In genomic region chr17:47922579-47922978, GRCm38 (mm10) we compare ENCODE assay signal across 9 mouse cellular contexts. TPM values are rescaled to one million over a fixed set of nuclear protein-coding genes. Genes with fewer than 3 reads are reported as not detected.
DNase-seq lines count a peak whose midpoint lies in the region; ATAC-seq and TF ChIP-seq lines count a peak whose summit lies in the region.
"Had no signal": no experiment of that assay in that cellular context is flagged by ENCODE, and none has a peak within 500 bp of the region (broad histone marks: within the 10 kb centered on the region; RNA-seq: fewer than 3 reads in every experiment).

No protein-coding gene starts in this region.

- H3K27me3 ChIP-seq in embryonic facial prominence, embryonic 15.5 days: 0 out of 2 replicates have a peak, but pooled peaks cover 3% of the 10 kb centered on the region
- no peaks in the 10 kb centered on the region for H3K27me3 ChIP-seq in intestine, embryonic 15.5 days (replicated peaks)
- H3K27me3 ChIP-seq in neural tube, embryonic 12.5 days (replicated peaks): no peaks in the 10 kb centered on the region

- no peaks in the 10 kb centered on the region for H3K9me3 ChIP-seq in embryonic facial prominence, embryonic 15.5 days (replicated peaks)
- no peaks in the 10 kb centered on the region for H3K9me3 ChIP-seq in intestine, embryonic 15.5 days
- H3K9me3 ChIP-seq in neural tube, embryonic 12.5 days: no peaks in the 10 kb centered on the region

- no peak overlapping the region for H3K27ac ChIP-seq in embryonic facial prominence, embryonic 15.5 days (replicated peaks)
- peak overlapping the region; percentile 97 for H3K27ac ChIP-seq in intestine, embryonic 15.5 days
- H3K27ac ChIP-seq in neural tube, embryonic 12.5 days: no peak overlapping the region

- WGBS in lung, adult 2 months: 3% methylated on average over 24 of the region's 24 CpGs
- WGBS in embryonic facial prominence, embryonic 15.5 days: 3% methylated on average over 24 of the region's 24 CpGs
- 1% methylated on average over 24 of the region's 24 CpGs for WGBS in intestine, embryonic 15.5 days
- WGBS in neural tube, embryonic 12.5 days: under 1% methylated on average over 24 of the region's 24 CpGs

- H3K4me2 ChIP-seq in embryonic facial prominence, embryonic 15.5 days (replicated peaks): peak overlapping the region; percentile 92
- H3K4me2 ChIP-seq in intestine, embryonic 15.5 days (replicated peaks): peak overlapping the region; percentile 90
- H3K4me2 ChIP-seq in neural tube, embryonic 12.5 days (replicated peaks): peak overlapping the region; percentile 98

- no peak for TF ChIP-seq CTCF in lung, adult 2 months (IDR thresholded peaks at IDR 0.05; ENCODE audit: insufficient read depth, low read length)

- no peaks in the 10 kb centered on the region for H3K36me3 ChIP-seq in embryonic facial prominence, embryonic 15.5 days
- H3K36me3 ChIP-seq in intestine, embryonic 15.5 days: no peaks in the 10 kb centered on the region
- H3K36me3 ChIP-seq in neural tube, embryonic 12.5 days: peaks cover 5% of the 10 kb centered on the region; the same call in 1 of the 2 replicates

- H3K9ac ChIP-seq in embryonic facial prominence, embryonic 15.5 days: no peak overlapping the region
- H3K9ac ChIP-seq in intestine, embryonic 15.5 days: peak overlapping the region; percentile 97
- peak overlapping the region; percentile 91 for H3K9ac ChIP-seq in neural tube, embryonic 12.5 days

- no peak for ATAC-seq in embryonic facial prominence, embryonic 15.5 days (ENCODE audit: insufficient number of reproducible peaks, low FRiP score, low TSS enrichment, low read depth)
- no peak for ATAC-seq in intestine, embryonic 15.5 days
- ATAC-seq in neural tube, embryonic 12.5 days (ENCODE audit: low FRiP score, low read depth): no peak
- no peak for ATAC-seq in CD4-positive, CD25-positive, alpha-beta regulatory T cell, adult 4 months
- ATAC-seq: activated CD4-positive, CD25-positive, alpha-beta regulatory T cell, adult 4 months had no signal

- H3K4me1 ChIP-seq in lung, adult 2 months (ENCODE audit: control insufficient read depth, insufficient read depth, low read length): peaks cover 5% of the 10 kb centered on the region
- H3K4me1 ChIP-seq in embryonic facial prominence, embryonic 15.5 days: peaks cover 47% of the 10 kb centered on the region
- H3K4me1 ChIP-seq in intestine, embryonic 15.5 days (replicated peaks): peaks cover 48% of the 10 kb centered on the region
- peaks cover 64% of the 10 kb centered on the region for H3K4me1 ChIP-seq in neural tube, embryonic 12.5 days

- DNase-seq in lung, adult 2 months: no peak
- no peak for DNase-seq in lung, postnatal 36 days
- DNase-seq in right cerebral cortex, adult 2 months (ENCODE audit: low spot score in 2 of 2): no peak
- DNase-seq in layer of hippocampus, postnatal 10 days (ENCODE audit: low spot score in 2 of 2): no peak

- peak overlapping the region; percentile 43 for H3K4me3 ChIP-seq in lung, adult 2 months (replicated peaks; ENCODE audit: extremely low read depth, low read depth, low read length)
- peak overlapping the region; percentile 81 for H3K4me3 ChIP-seq in embryonic facial prominence, embryonic 15.5 days (replicated peaks)
- H3K4me3 ChIP-seq in intestine, embryonic 15.5 days (replicated peaks): peak overlapping the region; percentile 82
- peak overlapping the region; percentile 88 for H3K4me3 ChIP-seq in neural tube, embryonic 12.5 days

- no peak for TF ChIP-seq POLR2A in lung, adult 2 months (IDR thresholded peaks at IDR 0.05; ENCODE audit: borderline replicate concordance, extremely low read depth, low read depth, low read length)

RNA-seq across cellular contexts. Expression of gene Foxp4, which starts 1.9 kb away (rescaled TPM):
- polyA plus RNA-seq in lung, adult 2 months (2012; rRNA removed): 100 and 117 TPM in 2 replicates
- polyA plus RNA-seq in embryonic facial prominence, embryonic 15.5 days (2015; fragmentation: Nextera tagmentation; extraction: Ambion mirVana): 17.0 and 19.3 TPM in 2 replicates
- 22.3 and 24.9 TPM in 2 replicates for polyA plus RNA-seq in intestine, embryonic 15.5 days (2015; fragmentation: Nextera tagmentation; extraction: Ambion mirVana)
- polyA plus RNA-seq in neural tube, embryonic 12.5 days (2016; fragmentation: Nextera tagmentation; extraction: Ambion mirVana): 30.4 and 31.8 TPM in 2 replicates
- polyA plus RNA-seq in CD4-positive, CD25-positive, alpha-beta regulatory T cell, adult 4 months (2017; shearing (Covaris generic)): 1 to 10 TPM; 2.1 to 4.4 TPM
- total RNA-seq in layer of hippocampus, postnatal 10 days (2021): 10 to 100 TPM; 51.1 to 57.6 TPM
